Mouse (Mus musculus): ENCODE data around the gene Adra2c.

- TF ChIP-seq CTCF (IDR thresholded peaks at IDR 0.05; ENCODE audit: control insufficient read depth, insufficient read depth, low read length) (no peak), POLR2A (IDR thresholded peaks at IDR 0.05; ENCODE audit: borderline replicate concordance, control insufficient read depth, low read depth, low read length) (0 out of 2 replicates have a peak, but pooled peaks have one; percentile 11)
Measured at GRCm38 (mm10) chr5:35280002-35280782, 2.1 kb downstream of the Adra2c start.

Measured in bone marrow, adult 2 months (tissue).